Mouse (Mus musculus) naive thymus-derived CD4-positive, alpha-beta T cell, adult 5 months (primary cell): Measurements from ENCODE around the gene Svs3b. TPM values are rescaled to one million over a fixed set of nuclear protein-coding genes. Genes with fewer than 3 reads are reported as not detected.

Source experiments
- polyA plus RNA-seq: library from polyadenylated mRNA; unstranded; fragments of 100-300 nt; shearing (Covaris generic); gene quantifications from one replicate; pipeline ENCODE4 v1.2.1, GENCODE M21; 2017

Svs3b gene
- not detected for polyA plus RNA-seq

GRCm38 (mm10) chr2:164256540-164256939 lies at the start of gene Svs3b:
Gene Svs3b (minus strand): TSS chr2:164256640.

GRCm38 (mm10) chr2:164288968-164289367 lies 32.5 kb upstream of the Svs3b start, which contains the start of gene Svs3a:
Gene Svs3a (plus strand): TSS chr2:164289268.

DNA sequence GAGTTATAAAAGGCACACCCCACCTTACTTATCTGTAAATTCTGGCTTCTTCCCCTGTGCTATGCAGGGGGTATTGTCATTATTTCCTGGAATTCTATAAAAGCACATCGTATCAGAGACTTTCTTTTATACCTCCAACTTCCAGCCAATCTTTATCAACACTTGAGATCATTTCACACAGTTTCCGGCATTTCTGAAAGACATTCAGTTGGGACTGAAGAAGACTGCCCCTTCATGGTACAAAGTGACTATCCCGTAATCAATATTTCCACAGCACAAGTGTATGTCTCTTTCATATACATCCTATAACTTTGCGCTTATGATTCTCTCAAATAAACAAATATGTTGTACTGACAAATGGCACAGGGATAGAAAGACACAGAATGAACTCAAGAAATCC lies 21.9 kb upstream of the Svs3b start, which contains the start of gene Svs4:
Gene Svs4, minus strand, starts transcription at position 101 of the 400 bp plus-strand sequence.

DNA sequence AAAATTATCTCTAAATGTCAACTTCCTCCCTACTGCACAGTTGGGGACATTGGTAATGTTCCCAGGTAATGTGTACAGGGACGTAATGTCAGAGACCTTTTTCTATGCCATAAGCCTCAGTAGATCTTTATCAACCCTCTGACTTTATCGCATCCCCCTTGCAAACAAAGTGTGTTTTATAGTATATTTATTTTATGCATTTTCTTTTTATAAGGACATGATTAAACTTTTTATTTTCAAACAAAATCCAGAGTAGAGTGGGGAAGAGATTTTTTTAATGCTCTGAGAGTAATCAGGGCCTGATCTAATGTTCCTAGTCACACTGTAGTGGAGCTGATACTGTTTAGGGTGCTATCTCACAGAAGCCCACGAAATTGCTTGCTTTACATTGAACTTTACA lies 18.1 kb downstream of the Svs3b start, which contains the start of gene Svs2:
Gene Svs2, minus strand, starts transcription at position 101 of the 400 bp plus-strand sequence.

GRCm38 (mm10) chr2:164221522-164221921 lies 34.9 kb downstream of the Svs3b start, which contains the start of gene Wfdc15b:
Gene Wfdc15b (minus strand): TSS chr2:164221660.

Other genes starting within 250 kb of the Svs3b start
- 0.80 TPM for gene Pabpc1l, start 231.2 kb downstream of the Svs3b start, polyA plus RNA-seq
- 393 TPM for gene Stk4, start 186.3 kb downstream of the Svs3b start, polyA plus RNA-seq
- gene Tomm34, start 185.5 kb downstream of the Svs3b start, polyA plus RNA-seq, result 126 TPM
- not detected for gene Kcns1, start 85.5 kb downstream of the Svs3b start, polyA plus RNA-seq
- gene Wfdc5, start 73.9 kb downstream of the Svs3b start, polyA plus RNA-seq, result not detected
- gene Wfdc12, start 66.0 kb downstream of the Svs3b start, polyA plus RNA-seq, result not detected
- gene Wfdc15a, start 56.5 kb downstream of the Svs3b start, polyA plus RNA-seq, result not detected
- not detected for gene Wfdc15b, start 35.0 kb downstream of the Svs3b start, polyA plus RNA-seq
- gene Svs2, start 18.2 kb downstream of the Svs3b start, polyA plus RNA-seq, result not detected
- not detected for gene Svs4, start 21.8 kb upstream of the Svs3b start, polyA plus RNA-seq
- gene Svs3a, start 32.6 kb upstream of the Svs3b start, polyA plus RNA-seq, result not detected
- gene Svs6, start 60.1 kb upstream of the Svs3b start, polyA plus RNA-seq, result not detected
- not detected for gene Svs5, start 76.1 kb upstream of the Svs3b start, polyA plus RNA-seq
- 9.6 TPM for gene Slpi, start 132.5 kb upstream of the Svs3b start, polyA plus RNA-seq
- gene Rbpjl, start 146.5 kb upstream of the Svs3b start, polyA plus RNA-seq, result not detected
- not detected for gene Matn4, start 148.5 kb upstream of the Svs3b start, polyA plus RNA-seq
- gene Sdc4, start 187.2 kb upstream of the Svs3b start, polyA plus RNA-seq, result 0.32 TPM
- 101 TPM for gene Sys1, start 200.3 kb upstream of the Svs3b start, polyA plus RNA-seq
- gene Gm20458, start 204.3 kb upstream of the Svs3b start, polyA plus RNA-seq, result 5.4 TPM
- gene Trp53tg5, start 217.1 kb upstream of the Svs3b start, polyA plus RNA-seq, result not detected
- 0.53 TPM for gene Dbndd2, start 229.5 kb upstream of the Svs3b start, polyA plus RNA-seq
- 16.2 TPM for gene Pigt, start 240.9 kb upstream of the Svs3b start, polyA plus RNA-seq